Mouse (Mus musculus) heart, embryonic 15.5 days (tissue): ENCODE results near the gene Stag2. TPM values are rescaled to one million over a fixed set of nuclear protein-coding genes. Genes with fewer than 3 reads are reported as not detected.

Source experiments
- ATAC-seq: fragments of 200-750 bp; cut with Nextera tagmentation; replicated peaks from 2 replicates; pipeline ENCODE4 v1.8.0; 2017; ENCODE audit warnings: low read depth, moderate TSS enrichment; ENCODE audit not compliant: insufficient number of reproducible peaks, insufficient read depth, low FRiP score
- H3K27ac ChIP-seq: fragments of 300-500 bp; sonication (generic); 2 replicates; pipeline ENCODE4 v1.5.1; 2015; ENCODE audit warnings: mild to moderate bottlenecking, inconsistent platforms
- H3K27me3 ChIP-seq: fragments of 300-500 bp; sonication (generic); 2 replicates; pipeline ENCODE4 v1.6.1; 2015; ENCODE audit warnings: inconsistent platforms
- H3K36me3 ChIP-seq: fragments of 300-500 bp; sonication (generic); 2 replicates; pipeline ENCODE4 v1.6.1; 2015; ENCODE audit warnings: mild to moderate bottlenecking, inconsistent platforms
- H3K4me1 ChIP-seq: fragments of 300-500 bp; sonication (generic); replicated peaks from 2 replicates; pipeline ENCODE4 v1.6.1; 2015; ENCODE audit warnings: inconsistent platforms
- H3K4me2 ChIP-seq: fragments of 300-500 bp; sonication (generic); 2 replicates; pipeline ENCODE4 v1.6.1; 2015; ENCODE audit warnings: inconsistent platforms, mild to moderate bottlenecking, moderate library complexity
- H3K4me3 ChIP-seq: fragments of 300-500 bp; sonication (generic); 2 replicates; pipeline ENCODE4 v1.5.1; 2015; ENCODE audit warnings: mild to moderate bottlenecking, inconsistent platforms
- H3K9ac ChIP-seq: fragments of 300-500 bp; sonication (generic); 2 replicates; pipeline ENCODE4 v1.6.1; 2015; ENCODE audit warnings: mild to moderate bottlenecking, inconsistent platforms
- H3K9me3 ChIP-seq: fragments of 300-500 bp; sonication (generic); replicated peaks from 2 replicates; pipeline ENCODE4 v1.6.1; 2016; ENCODE audit warnings: inconsistent platforms
- WGBS: fragments of 180-500 bp; shearing (Covaris S2); methylation state at CpG from one replicate; pipeline ENCODE4 v1.1.7; 2015; ENCODE audit warnings: mixed read lengths; 5-methylcytosine and 5-hydroxymethylcytosine counted together
- polyA plus RNA-seq: library from polyadenylated mRNA; unstranded; fragments of >200 nt; fragmentation: Nextera tagmentation; extraction: Ambion mirVana; gene quantifications from 2 replicates; pipeline ENCODE4 v1.2.1, GENCODE M21; 2015

Stag2 gene
- polyA plus RNA-seq, 1 experiment from 2014 or later: 27.7 TPM

DNA sequence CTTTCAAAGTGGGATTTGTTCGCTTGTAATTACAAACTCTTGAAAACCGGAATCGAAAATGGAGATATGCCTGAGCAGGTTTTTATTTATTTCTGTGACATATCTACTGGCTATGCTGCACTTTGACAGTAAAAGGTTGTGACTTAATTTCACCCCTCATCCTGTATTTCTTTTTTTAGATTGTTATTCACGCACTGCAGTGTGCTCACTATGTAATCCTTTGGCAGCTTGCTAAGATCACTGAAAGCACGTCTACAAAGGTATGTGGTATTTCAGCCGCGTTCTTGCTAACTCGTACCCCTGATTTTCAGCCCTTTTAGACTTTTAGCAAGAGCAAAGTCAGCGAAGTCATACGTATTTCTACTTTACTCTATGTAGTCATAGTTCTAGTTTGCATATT is 101.2 kb downstream of the Stag2 start:
- H3K27me3 ChIP-seq: no peaks in the 10 kb centered on the region
- H3K9ac ChIP-seq: no peak overlapping the region
- no peak for ATAC-seq
- H3K27ac ChIP-seq: no peak overlapping the region
- no peaks in the 10 kb centered on the region for H3K4me1 ChIP-seq
- no peaks in the 10 kb centered on the region for H3K9me3 ChIP-seq
- WGBS: 65% methylated on average over 10 of the region's 10 CpGs
- H3K4me2 ChIP-seq: no peak overlapping the region
- 0 out of 2 replicates have a peak, but pooled peaks cover 5% of the 10 kb centered on the region for H3K36me3 ChIP-seq
- H3K4me3 ChIP-seq: no peak overlapping the region

DNA sequence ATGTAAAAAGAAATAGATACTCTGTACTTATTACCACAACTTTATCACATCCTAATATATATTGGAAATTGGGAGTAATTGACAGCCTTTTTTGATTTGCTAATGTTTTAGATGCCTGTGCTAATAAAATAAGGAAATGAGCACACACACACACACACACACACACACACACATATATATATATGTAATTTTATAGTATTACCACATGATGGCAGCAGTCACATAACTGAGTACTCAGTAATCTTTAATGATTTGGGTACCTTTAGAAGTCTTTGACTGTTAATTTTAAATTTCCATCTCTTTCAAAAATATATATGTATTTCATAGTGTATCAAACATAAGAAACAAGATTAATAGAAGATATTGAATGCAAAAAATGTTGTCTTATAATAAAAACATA is 123.6 kb downstream of the Stag2 start:
- no peak for ATAC-seq
- Histone ChIP-seq H3K36me3 (no peaks in the 10 kb centered on the region; the same call in 1 of the 2 replicates), H3K4me3 (no peak overlapping the region), H3K9ac (no peak overlapping the region), H3K4me2 (no peak overlapping the region), H3K27ac (no peak overlapping the region), H3K4me1 (no peaks in the 10 kb centered on the region), H3K27me3 (no peaks in the 10 kb centered on the region), H3K9me3 (no peaks in the 10 kb centered on the region)

GRCm38 (mm10) chrX:42290215-42290614 is 141.1 kb downstream of the Stag2 start:
- Histone ChIP-seq H3K27ac (peak overlapping the region; percentile 48; the same call in 1 of the 2 replicates), H3K4me2 (no peak overlapping the region), H3K9ac (no peak overlapping the region), H3K36me3 (no peaks in the 10 kb centered on the region), H3K4me3 (no peak overlapping the region), H3K4me1 (no peaks in the 10 kb centered on the region), H3K9me3 (no peaks in the 10 kb centered on the region), H3K27me3 (no peaks in the 10 kb centered on the region)
- WGBS: 31% methylated on average over 3 of the region's 3 CpGs
- peak; percentile 35; the same call in 1 of the 2 replicates for ATAC-seq

- H3K9ac ChIP-seq: no peak overlapping the region
- no peaks in the 10 kb centered on the region for H3K36me3 ChIP-seq
- no peaks in the 10 kb centered on the region for H3K27me3 ChIP-seq
- H3K4me2 ChIP-seq: no peak overlapping the region
- 66% methylated on average over 3 of the region's 3 CpGs for WGBS
- ATAC-seq: no peak
- H3K9me3 ChIP-seq: no peaks in the 10 kb centered on the region
- no peaks in the 10 kb centered on the region for H3K4me1 ChIP-seq
- H3K4me3 ChIP-seq: no peak overlapping the region
- no peak overlapping the region for H3K27ac ChIP-seq
Measured at GRCm38 (mm10) chrX:42315231-42315630, 166.1 kb downstream of the Stag2 start.

DNA sequence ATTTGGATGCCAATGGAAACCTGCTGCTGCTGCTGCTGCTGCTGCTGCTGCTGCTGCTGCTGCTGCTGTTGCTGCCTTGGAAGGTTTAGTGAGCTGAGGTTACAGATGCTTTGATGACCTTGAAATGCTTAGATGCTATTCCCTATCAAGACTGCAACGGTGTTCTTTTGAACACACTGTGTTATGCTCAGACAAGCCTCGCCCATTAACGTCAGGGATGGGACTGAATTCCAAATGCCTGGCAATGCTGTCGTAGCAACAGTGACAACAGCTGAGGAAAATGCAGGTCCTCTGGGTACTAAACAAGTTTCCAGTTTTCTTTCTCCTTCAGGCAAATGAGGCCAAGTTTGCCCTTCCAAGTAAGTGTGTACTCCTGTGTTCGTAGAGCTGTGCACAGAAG is 171.3 kb downstream of the Stag2 start:
- H3K27ac ChIP-seq: no peak overlapping the region
- no peaks in the 10 kb centered on the region for H3K27me3 ChIP-seq
- H3K9me3 ChIP-seq: no peaks in the 10 kb centered on the region
- H3K9ac ChIP-seq: no peak overlapping the region
- no peak overlapping the region for H3K4me2 ChIP-seq
- H3K36me3 ChIP-seq: no peaks in the 10 kb centered on the region
- ATAC-seq: no peak
- no peak overlapping the region for H3K4me3 ChIP-seq
- WGBS: 60% methylated on average over 5 of the region's 5 CpGs
- H3K4me1 ChIP-seq: no peaks in the 10 kb centered on the region

DNA sequence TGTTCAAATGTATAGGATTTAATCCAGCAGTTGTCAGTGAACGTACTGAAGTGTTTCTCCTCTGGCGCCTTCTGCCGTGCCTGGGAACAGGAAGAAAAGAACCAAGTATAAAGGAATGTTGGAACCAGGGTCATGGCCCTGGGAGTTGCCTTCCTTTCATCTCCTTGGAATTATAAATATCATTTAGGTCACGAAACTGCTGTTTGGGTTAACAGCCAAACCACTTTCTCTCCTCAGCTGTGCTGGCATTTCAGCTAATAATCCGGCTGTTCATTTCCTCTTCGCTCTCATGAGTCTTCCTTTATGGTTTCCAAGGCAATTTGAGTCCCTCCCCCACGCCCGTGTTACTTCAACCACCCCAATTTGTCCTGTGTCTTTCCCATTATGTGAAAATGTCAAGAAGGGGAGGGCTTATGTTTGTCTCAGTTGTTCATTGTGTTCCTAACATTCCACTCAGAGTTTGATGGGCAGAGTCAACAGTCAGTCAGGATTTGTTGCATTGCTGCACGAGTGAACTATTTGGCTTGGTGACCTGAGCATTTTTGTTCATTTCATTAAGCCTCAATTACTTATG is 172.2 kb downstream of the Stag2 start:
- no peak overlapping the region for H3K4me3 ChIP-seq
- H3K27ac ChIP-seq: no peak overlapping the region
- ATAC-seq: no peak
- no peaks in the 10 kb centered on the region for H3K9me3 ChIP-seq
- H3K4me1 ChIP-seq: no peaks in the 10 kb centered on the region
- no peak overlapping the region for H3K9ac ChIP-seq
- H3K4me2 ChIP-seq: no peak overlapping the region; the same call in 1 of the 2 replicates
- no peaks in the 10 kb centered on the region for H3K27me3 ChIP-seq
- 49% methylated on average over 9 of the region's 9 CpGs for WGBS
- no peaks in the 10 kb centered on the region for H3K36me3 ChIP-seq

- Histone ChIP-seq H3K36me3 (no peaks in the 10 kb centered on the region), H3K9ac (no peak overlapping the region), H3K4me1 (no peaks in the 10 kb centered on the region), H3K27ac (no peak overlapping the region), H3K4me2 (no peak overlapping the region), H3K9me3 (no peaks in the 10 kb centered on the region), H3K4me3 (no peak overlapping the region), H3K27me3 (no peaks in the 10 kb centered on the region)
- ATAC-seq: no peak
- WGBS: 61% methylated on average over 3 of the region's 3 CpGs
Measured at GRCm38 (mm10) chrX:42324848-42325247, 175.7 kb downstream of the Stag2 start.

Other genes starting within 250 kb of the Stag2 start
- 50.3 and 52.8 TPM in 2 replicates for gene Thoc2, start 228.6 kb upstream of the Stag2 start, polyA plus RNA-seq
- gene Xiap, start 89.6 kb upstream of the Stag2 start, polyA plus RNA-seq: 9.4 and 10.3 TPM in 2 replicates